ENCODE assay signal across 30 mouse cellular contexts in genomic region chr13:49603603-49604002, GRCm38 (mm10). TPM values are rescaled to one million over a fixed set of nuclear protein-coding genes. Genes with fewer than 3 reads are reported as not detected.
"Had no signal": no experiment of that assay in that cellular context is flagged by ENCODE, and none has a peak within 500 bp of the region (broad histone marks: within the 10 kb centered on the region; RNA-seq: fewer than 3 reads in every experiment).

No protein-coding gene starts in this region.

- H3K4me2 ChIP-seq: heart, embryonic 13.5 days; heart, embryonic 15.5 days; hindbrain, embryonic 13.5 days; hindbrain, embryonic 15.5 days; kidney, embryonic 15.5 days; limb, embryonic 12.5 days; liver, embryonic 11.5 days; liver, embryonic 13.5 days; liver, embryonic 15.5 days had no signal

- DNase-seq: gastrocnemius, postnatal 14 days; heart, adult 18-20 months; heart, postnatal 14 days; heart, postnatal 36 days; kidney, adult 11 months; kidney, adult 2 months; kidney, adult 9 months; kidney, postnatal 14 days; kidney, postnatal 36 days; layer of hippocampus, adult 9-11 months; layer of hippocampus, postnatal 36 days; left cerebral cortex, postnatal 4 days; liver; liver, embryonic 13.5 days; liver, postnatal 0 days had no signal

- H3K27me3 ChIP-seq: heart, embryonic 13.5 days; heart, embryonic 15.5 days; hindbrain, embryonic 13.5 days; hindbrain, embryonic 15.5 days; kidney, embryonic 15.5 days; limb, embryonic 12.5 days; liver, embryonic 13.5 days; liver, embryonic 15.5 days had no signal

- H3K4me3 ChIP-seq: heart, embryonic 10.5 days; heart, embryonic 13.5 days; heart, embryonic 15.5 days; hindbrain, embryonic 13.5 days; hindbrain, embryonic 15.5 days; kidney, embryonic 15.5 days; limb, embryonic 12.5 days; liver, embryonic 13.5 days; liver, embryonic 15.5 days had no signal

- ATAC-seq: hindbrain, postnatal 0 days; intestine, embryonic 16.5 days; liver, postnatal 0 days had no signal

- H3K9ac ChIP-seq: heart, embryonic 13.5 days; heart, embryonic 15.5 days; hindbrain, embryonic 13.5 days; hindbrain, embryonic 15.5 days; kidney, embryonic 15.5 days; limb, embryonic 12.5 days; liver, embryonic 13.5 days; liver, embryonic 15.5 days; liver, postnatal 0 days had no signal

- H3K4me1 ChIP-seq: heart, embryonic 10.5 days; heart, embryonic 15.5 days; hindbrain, embryonic 13.5 days; hindbrain, embryonic 15.5 days; kidney, embryonic 15.5 days; limb, embryonic 12.5 days; liver, embryonic 13.5 days; liver, embryonic 15.5 days had no signal

- H3K27ac ChIP-seq: heart, embryonic 10.5 days; heart, embryonic 13.5 days; heart, embryonic 15.5 days; hindbrain, embryonic 13.5 days; hindbrain, embryonic 15.5 days; hindbrain, postnatal 0 days; kidney, embryonic 15.5 days; kidney, postnatal 0 days; liver, embryonic 13.5 days; liver, embryonic 15.5 days had no signal

- H3K9me3 ChIP-seq: heart, embryonic 10.5 days; heart, embryonic 13.5 days; heart, embryonic 15.5 days; hindbrain, embryonic 13.5 days; hindbrain, embryonic 15.5 days; kidney, embryonic 15.5 days; limb, embryonic 12.5 days; liver, embryonic 13.5 days; liver, embryonic 15.5 days had no signal

- H3K36me3 ChIP-seq: heart, embryonic 10.5 days; heart, embryonic 13.5 days; heart, embryonic 15.5 days; hindbrain, embryonic 13.5 days; hindbrain, embryonic 15.5 days; kidney, embryonic 15.5 days; limb, embryonic 12.5 days had no signal

RNA-seq across cellular contexts. Expression of gene Ogn, which starts 4.2 kb away (rescaled TPM):
- total RNA-seq: granulocyte monocyte progenitor cell, adult 5-6 weeks; hematopoietic stem cell, adult 5-6 weeks had no signal

RNA-seq across cellular contexts. Expression of gene Omd, which starts 21.3 kb away (rescaled TPM):
- total RNA-seq: granulocyte monocyte progenitor cell, adult 5-6 weeks; hematopoietic stem cell, adult 5-6 weeks had no signal
- polyA plus RNA-seq: large intestine, adult 2 months had no signal

RNA-seq across cellular contexts. Expression of gene Aspn, which starts 59.4 kb away (rescaled TPM):
- total RNA-seq: granulocyte monocyte progenitor cell, adult 5-6 weeks; hematopoietic stem cell, adult 5-6 weeks had no signal
